Mouse (Mus musculus) testis, adult 2 months (tissue): Measurements from ENCODE around the gene Mfrp. TPM values are rescaled to one million over a fixed set of nuclear protein-coding genes. Genes with fewer than 3 reads are reported as not detected.

Experiments used
- H3K27ac ChIP-seq: fragments of 200-500 bp; 2 replicates; pipeline ENCODE4 v1.5.1; 2012; ENCODE audit warnings: low read depth, low read length; ENCODE audit not compliant: control insufficient read depth, insufficient read depth
- H3K27me3 ChIP-seq: fragments of 200-500 bp; 2 replicates; pipeline ENCODE4 v1.6.1; 2012; ENCODE audit warnings: mild to moderate bottlenecking, low read length, moderate library complexity; ENCODE audit not compliant: control insufficient read depth, insufficient read depth
- H3K36me3 ChIP-seq: fragments of 200-500 bp; 2 replicates; pipeline ENCODE4 v1.6.1; 2012; ENCODE audit warnings: mild to moderate bottlenecking, low read length; ENCODE audit not compliant: control insufficient read depth, insufficient read depth
- H3K4me1 ChIP-seq: fragments of 200-500 bp; 2 replicates; pipeline ENCODE4 v1.6.1; 2012; ENCODE audit warnings: low read length; ENCODE audit not compliant: control insufficient read depth, insufficient read depth
- H3K4me3 ChIP-seq: fragments of 200-500 bp; 2 replicates; pipeline ENCODE4 v1.5.1; 2012; ENCODE audit warnings: low read depth, mild to moderate bottlenecking, low read length, moderate library complexity, mixed read lengths; ENCODE audit not compliant: control insufficient read depth
- CTCF ChIP-seq: fragments of 200-500 bp; IDR thresholded peaks from 2 replicates; pipeline ENCODE4 v1.5.1; 2012; ENCODE audit warnings: low read depth, mild to moderate bottlenecking, inconsistent platforms, low read length, moderate library complexity; ENCODE audit not compliant: control insufficient read depth, insufficient read depth, insufficient replicate concordance
- POLR2A ChIP-seq: fragments of 200-500 bp; IDR thresholded peaks from 2 replicates; pipeline ENCODE4 v1.6.1; 2012; ENCODE audit warnings: low read depth, mild to moderate bottlenecking, inconsistent platforms, low read length, moderate library complexity; ENCODE audit not compliant: control insufficient read depth
- polyA plus RNA-seq: library from polyadenylated mRNA; depleted of rRNA; stranded (reverse); fragments of >200 nt; gene quantifications from 2 replicates; pipeline ENCODE4 v1.2.3, GENCODE M21; 2012

Gene Mfrp
- polyA plus RNA-seq, 1 experiment: 1.4 TPM

DNA sequence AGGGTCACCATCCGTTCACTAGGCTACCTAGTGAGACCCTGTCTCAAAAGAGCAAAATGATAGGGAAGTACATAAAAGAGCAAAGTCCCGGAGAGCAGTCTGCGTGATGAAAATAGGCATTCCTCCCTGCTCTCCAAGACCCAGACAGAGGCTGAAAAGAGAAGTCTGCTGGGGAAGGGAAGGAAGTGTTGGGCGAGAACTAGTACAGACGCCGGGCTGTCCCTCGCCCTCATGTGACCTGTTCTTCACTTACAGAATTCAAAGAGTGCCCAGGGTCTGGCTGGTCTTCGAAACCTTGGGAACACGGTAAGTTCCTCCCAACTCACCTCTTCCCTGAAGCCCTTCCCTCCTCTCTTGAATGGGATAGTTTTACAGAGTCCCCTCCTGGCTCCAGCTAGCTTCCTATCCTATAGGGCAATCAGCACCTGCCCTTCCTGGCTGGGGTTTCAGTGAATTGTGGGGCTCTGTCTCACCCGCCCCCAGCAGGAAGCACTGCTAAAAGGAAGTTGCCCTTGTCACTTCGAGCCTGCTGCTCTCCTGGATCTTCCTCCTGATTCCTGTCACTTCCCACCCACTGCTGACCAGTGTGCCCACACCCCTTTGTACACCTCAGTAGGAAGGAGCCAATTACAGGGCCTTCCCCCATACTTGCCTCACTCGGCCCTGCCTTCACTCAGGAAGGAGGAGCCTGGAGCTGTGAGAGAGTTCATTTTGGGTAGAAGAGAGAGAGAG lies 12.5 kb upstream of the Mfrp start:
- Histone ChIP-seq H3K4me1 (peaks cover 13% of the 10 kb centered on the region), H3K27ac (no peak overlapping the region), H3K27me3 (no peaks in the 10 kb centered on the region), H3K4me3 (peak overlapping the region; percentile 30), H3K36me3 (peaks cover 2% of the 10 kb centered on the region)
- TF ChIP-seq POLR2A: no peak
- TF ChIP-seq CTCF: no peak

DNA sequence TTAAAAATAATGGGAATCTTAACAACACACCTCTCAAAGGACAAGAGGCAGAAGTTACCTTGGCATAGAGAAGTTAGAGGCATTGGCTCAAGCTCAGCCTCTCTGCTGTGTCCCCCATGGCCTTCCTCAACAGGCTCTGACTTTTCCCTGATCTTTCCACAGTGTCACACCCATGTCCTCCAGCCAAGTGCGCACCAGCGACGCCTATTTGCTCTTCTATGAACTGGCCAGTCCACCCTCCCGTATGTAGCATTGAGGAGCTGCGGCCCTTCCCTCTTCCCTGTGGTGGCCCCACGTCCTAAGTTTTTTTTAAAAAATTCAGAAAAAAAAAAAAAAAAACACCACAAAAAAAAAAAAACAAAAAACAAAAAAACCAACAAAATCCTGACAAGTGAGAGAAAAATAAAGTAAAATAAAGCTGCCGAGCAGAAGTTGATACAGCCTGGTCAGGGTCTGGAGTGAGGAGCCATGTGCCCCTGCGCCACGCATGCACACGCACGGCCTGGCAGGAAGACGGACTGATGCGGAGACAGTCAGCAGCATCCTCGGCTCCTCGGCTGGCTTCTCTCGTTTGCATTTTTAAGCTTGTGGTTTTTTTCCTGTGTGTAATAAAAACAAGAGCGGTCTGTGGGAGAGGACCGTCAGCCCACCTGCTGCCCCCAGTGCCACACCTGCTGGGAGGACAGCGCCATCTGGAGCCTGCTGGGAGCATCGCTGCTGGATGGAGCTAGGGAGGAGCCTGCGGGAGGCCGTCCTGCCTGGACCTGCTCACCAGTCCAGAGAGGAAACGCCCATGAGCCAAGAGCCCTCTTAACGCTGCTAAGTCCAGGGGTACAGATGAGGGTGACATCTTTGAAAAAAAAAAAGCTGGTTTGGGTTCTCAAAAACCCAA lies 7.7 kb upstream of the Mfrp start:
- H3K27ac ChIP-seq: no peak overlapping the region
- peak; percentile 85 for TF ChIP-seq CTCF
- TF ChIP-seq POLR2A: no peak; the same call in 1 of the 2 replicates
- peaks cover 3% of the 10 kb centered on the region for H3K4me1 ChIP-seq
- no peak overlapping the region for H3K4me3 ChIP-seq
- H3K36me3 ChIP-seq: peaks cover 2% of the 10 kb centered on the region; the same call in 1 of the 2 replicates
- no peaks in the 10 kb centered on the region for H3K27me3 ChIP-seq

DNA sequence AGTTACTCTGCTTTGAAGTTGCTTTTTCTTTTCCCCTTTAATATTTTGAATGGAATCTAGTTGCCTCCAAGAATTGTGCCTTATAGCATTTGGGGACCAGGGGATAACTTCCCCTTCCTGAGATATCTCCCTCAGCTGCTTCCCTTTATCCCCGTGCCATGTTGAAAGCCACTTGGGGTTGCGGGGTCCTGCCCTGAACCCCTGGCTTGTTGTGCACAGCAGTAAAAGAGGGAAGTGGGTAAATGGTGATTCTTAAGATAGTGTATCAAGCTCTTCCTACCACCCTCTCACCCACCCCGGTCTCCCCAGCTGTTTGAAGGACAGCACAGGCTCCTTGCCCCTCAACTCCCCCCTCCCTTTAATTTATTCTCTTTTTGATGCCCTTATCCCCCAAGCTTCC lies 6.8 kb upstream of the Mfrp start:
- Histone ChIP-seq H3K36me3 (peaks cover 2% of the 10 kb centered on the region; the same call in 1 of the 2 replicates), H3K4me3 (no peak overlapping the region), H3K4me1 (peaks cover 3% of the 10 kb centered on the region), H3K27me3 (no peaks in the 10 kb centered on the region), H3K27ac (no peak overlapping the region)
- TF ChIP-seq POLR2A (no peak), CTCF (no peak)

DNA sequence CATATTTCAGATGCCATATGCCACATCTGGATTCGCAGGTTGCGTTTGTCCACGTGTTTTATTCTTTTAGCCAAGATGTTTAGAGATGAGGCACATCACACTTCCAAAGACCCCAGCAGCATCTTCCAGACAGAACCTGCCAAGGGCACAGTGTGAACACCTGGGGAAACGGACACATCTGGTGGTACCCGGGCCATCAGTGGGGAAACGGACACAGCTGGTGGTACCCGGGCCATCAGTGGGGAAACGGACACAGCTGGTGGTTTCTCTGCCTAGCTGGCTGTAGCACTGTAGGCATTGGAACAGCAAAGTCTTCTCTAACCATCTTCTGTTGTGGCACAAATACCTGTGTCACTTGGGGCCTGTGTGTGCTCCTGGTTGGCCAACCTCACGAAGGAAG lies 5.7 kb upstream of the Mfrp start:
- H3K4me1 ChIP-seq: peaks cover 2% of the 10 kb centered on the region; the same call in 1 of the 2 replicates
- no peak overlapping the region for H3K27ac ChIP-seq
- H3K4me3 ChIP-seq: no peak overlapping the region
- TF ChIP-seq POLR2A (no peak), CTCF (no peak)
- no peaks in the 10 kb centered on the region for H3K27me3 ChIP-seq
- H3K36me3 ChIP-seq: peaks cover 2% of the 10 kb centered on the region; the same call in 1 of the 2 replicates

DNA sequence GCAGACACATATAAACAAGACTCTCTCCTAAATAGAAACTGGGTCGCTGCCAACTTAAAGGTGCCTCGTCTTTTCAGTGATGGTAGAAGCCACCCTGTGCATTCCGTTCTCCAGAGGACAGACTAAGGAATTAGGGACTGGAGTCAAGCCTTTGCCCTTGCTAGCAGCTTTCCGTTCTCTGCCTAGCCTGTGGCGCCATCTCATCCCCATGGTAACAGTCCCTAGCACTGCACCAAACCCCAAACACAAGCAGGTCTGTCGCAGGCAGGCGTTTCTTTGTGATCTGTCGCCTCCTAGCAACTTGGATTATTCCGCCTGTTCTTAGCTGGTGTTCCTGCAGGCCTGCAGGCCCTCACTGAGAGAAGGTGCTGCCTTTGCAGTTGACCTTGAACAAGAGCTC lies 5.0 kb upstream of the Mfrp start:
- Histone ChIP-seq H3K36me3 (peaks cover 1% of the 10 kb centered on the region; the same call in 1 of the 2 replicates), H3K27ac (peak overlapping the region; percentile 29; the same call in 1 of the 2 replicates), H3K4me1 (peaks cover 4% of the 10 kb centered on the region), H3K4me3 (no peak overlapping the region), H3K27me3 (no peaks in the 10 kb centered on the region)
- no peak for TF ChIP-seq POLR2A
- no peak for TF ChIP-seq CTCF

DNA sequence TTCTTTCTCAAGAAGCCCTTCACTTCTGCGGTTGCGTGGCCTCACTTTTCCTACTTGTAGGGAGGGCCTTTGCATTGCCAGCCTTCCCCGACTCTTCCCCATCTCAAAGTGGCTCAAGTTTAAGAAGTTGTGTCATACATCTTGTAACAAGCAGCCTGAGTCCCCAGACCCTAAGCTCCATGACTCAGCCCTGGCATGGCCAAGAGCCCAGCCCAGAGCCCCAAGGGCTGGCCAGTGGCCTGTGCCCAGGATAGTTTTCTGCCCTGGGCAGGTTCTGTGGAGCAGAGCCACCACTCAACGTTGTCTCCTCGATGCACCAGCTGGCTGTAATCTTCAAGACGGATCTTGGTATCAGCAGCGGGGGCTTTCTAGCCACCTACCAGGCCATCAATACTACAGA lies 3.4 kb downstream of the Mfrp start:
- Histone ChIP-seq H3K4me1 (peaks cover 34% of the 10 kb centered on the region), H3K27ac (no peak overlapping the region), H3K27me3 (no peaks in the 10 kb centered on the region), H3K36me3 (no peaks in the 10 kb centered on the region), H3K4me3 (no peak overlapping the region)
- TF ChIP-seq POLR2A (no peak), CTCF (no peak)

DNA sequence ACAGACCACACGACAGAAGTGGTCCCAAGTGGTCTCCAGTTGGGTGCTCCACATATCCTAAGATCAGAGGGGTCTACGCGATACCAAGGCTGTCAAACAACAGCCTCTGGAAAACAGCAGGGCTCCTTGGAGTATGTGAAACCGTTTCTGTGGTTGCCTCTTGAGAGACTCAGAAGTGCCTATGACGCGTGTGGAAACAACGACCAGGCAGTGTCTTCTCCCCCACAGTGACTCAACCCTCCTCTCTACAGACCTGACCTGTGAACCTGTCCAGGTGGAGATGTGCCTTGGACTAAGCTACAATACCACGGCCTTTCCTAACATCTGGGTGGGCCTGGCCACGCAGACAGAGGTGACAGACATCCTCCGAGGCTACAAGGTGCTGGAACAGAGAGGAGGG lies 4.3 kb downstream of the Mfrp start:
- Histone ChIP-seq H3K4me3 (no peak overlapping the region), H3K4me1 (peaks cover 34% of the 10 kb centered on the region), H3K36me3 (no peaks in the 10 kb centered on the region; the same call in 1 of the 2 replicates), H3K27ac (no peak overlapping the region), H3K27me3 (no peaks in the 10 kb centered on the region)
- TF ChIP-seq POLR2A: no peak
- TF ChIP-seq CTCF: no peak
